Mouse (Mus musculus): ENCODE measurements around the gene Wfs1. TPM values are rescaled to one million over a fixed set of nuclear protein-coding genes. Genes with fewer than 3 reads are reported as not detected.

Wfs1 gene
- total RNA-seq, 2 experiments from 2014 or later: 57.7 to 80.4 TPM

DNA sequence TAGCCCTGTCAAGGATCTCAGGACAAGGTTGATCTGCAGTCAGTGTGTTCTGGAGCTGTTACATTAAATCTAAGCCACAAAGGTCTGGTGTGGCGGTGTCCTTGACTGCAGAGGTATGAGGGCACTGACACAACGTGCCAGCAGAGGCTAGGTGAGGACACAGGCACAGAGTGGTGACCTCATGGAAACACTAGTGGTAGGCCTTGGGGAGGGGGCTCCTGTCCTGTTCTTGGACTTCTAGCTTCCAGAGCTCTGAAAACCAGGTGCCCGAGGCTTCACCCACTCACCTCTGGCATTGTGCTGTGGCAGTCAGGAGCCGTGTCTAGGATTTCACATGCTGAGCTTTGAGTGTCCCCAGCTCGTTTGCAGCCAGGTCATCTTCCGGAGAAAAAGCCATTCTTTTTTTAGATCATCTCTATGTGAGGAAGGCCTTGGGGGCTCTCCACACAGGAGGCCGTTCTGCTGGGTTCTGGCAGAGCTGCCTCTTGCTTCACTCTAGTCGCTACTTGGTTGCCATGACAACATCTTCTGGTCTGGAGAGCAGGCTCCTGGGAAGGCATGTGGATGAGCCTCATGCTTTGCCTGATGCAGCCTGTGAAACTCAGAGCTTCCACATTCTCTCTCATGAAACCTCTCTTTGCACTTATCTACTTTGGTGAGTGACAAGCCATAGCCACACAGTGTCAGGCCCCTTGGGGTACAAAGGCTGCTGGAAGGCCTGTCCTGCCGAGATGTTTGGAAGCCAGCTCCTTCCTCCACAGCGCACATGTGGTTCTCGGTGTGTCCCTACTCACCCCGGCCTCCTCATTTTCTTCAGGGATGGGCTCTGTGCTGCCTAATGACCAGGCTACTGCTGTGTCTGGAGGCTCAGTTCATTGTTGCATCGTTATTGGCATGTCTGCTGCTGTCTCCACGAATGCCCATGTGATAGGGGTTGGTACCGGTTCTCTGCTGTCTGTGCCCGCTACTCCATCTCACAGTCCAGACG is 53.2 kb downstream of the Wfs1 start:
- DNase-seq (ENCODE audit: low spot score): no peak

- DNase-seq (ENCODE audit: low spot score): no peak
Observed at GRCm38 (mm10) chr5:36933383-36933782, 55.6 kb downstream of the Wfs1 start.

GRCm38 (mm10) chr5:36929376-36929775 is 59.6 kb downstream of the Wfs1 start:
- no peak for DNase-seq (ENCODE audit: low spot score)

- DNase-seq (ENCODE audit: low spot score): no peak
Observed at GRCm38 (mm10) chr5:36928701-36929100, 60.3 kb downstream of the Wfs1 start.

GRCm38 (mm10) chr5:36923826-36924700 is 64.9 kb downstream of the Wfs1 start:
- DNase-seq (ENCODE audit: low spot score): no peak

DNA sequence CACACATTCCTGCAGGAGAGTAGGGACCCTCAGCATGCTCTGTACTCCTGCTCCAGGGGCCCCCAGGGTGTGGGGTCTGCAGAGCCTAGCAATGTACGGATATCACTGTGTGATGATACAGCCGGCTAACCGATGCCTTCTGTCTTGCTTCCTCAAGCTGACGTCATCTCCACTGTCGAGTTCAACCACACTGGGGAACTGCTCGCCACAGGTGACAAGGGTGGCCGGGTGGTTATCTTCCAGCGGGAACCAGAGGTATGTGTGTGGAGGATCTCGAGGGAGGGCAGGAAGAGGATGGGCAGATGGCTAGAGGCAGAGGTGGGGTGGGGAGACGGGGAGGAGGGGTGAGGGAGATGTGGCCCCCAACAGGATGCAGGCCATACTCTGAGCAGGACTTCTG is 66.2 kb downstream of the Wfs1 start:
- DNase-seq (ENCODE audit: low spot score): no peak

GRCm38 (mm10) chr5:36921871-36922270 is 67.1 kb downstream of the Wfs1 start:
- DNase-seq (ENCODE audit: low spot score): no peak

DNA sequence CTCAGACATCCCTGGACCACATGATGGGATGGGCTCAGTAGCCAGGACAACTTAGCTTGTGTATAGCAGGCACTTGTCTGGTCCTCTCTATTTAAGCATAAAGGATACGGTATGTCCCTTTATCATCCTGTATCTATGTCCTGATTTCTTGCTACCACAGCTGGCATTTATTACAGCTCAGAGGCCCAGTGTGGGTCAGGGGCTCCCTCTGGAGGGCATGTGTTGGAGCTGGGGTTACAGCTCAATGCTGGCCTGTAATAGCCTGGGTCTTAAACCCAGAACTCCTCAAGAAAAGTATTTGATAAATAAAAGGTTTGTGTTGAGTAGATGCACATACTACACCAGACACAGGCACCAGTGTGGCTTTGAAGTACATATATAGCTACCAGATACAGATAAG is 68.9 kb downstream of the Wfs1 start:
- no peak for DNase-seq (ENCODE audit: low spot score)

DNA sequence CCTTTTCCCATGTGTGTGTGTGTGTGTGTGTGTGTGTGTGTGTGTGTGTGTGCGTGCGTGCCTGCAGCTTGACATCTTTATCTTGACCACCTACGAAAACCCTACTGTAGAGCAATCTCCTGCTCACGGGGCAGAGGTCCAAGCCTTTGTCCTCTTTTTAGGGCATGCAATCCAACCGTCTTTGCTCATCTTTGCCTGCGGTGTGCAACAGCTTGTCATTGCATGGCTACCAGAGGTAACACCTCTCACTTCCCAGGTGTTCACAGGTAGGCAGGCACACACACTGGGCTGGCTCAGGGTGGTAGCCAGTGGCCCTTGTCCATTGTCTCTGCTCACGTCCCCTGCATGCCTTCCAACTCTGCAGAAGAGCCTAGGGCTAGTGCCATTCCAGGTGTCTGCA is 71.0 kb downstream of the Wfs1 start:
- no peak for DNase-seq (ENCODE audit: low spot score)

- no peak for DNase-seq (ENCODE audit: low spot score)
Observed at GRCm38 (mm10) chr5:36917245-36917644, 71.8 kb downstream of the Wfs1 start.

DNA sequence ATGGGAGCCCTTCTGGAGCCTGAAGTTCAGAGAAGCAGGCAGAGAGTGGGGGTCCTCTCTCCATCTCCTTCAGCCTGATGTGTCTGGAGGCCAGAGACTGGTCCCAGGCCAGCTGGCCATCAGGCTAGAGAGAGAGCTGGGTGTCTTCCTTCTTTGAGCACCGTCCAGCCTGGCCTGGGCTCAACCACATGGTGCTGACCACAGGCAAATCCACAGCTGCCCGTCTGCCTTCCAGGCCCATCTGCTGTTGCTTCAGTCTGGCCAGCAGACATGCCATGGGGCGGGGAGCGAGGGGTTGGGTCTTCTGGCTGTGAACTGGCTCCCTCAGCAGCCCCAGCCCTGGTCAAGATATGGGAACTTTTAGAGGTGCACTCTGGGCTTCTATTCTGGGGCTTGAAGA is 72.4 kb downstream of the Wfs1 start:
- no peak for DNase-seq (ENCODE audit: low spot score)

Other genes starting within 250 kb of the Wfs1 start
- gene Bloc1s4, start 240.6 kb downstream of the Wfs1 start, total RNA-seq (2021): 10 to 100 TPM in 1 of 2 experiments, 1 to 10 TPM in 1; 9.4 to 10.1 TPM
- 100 to 1,000 TPM; 213 to 228 TPM for gene Mrfap1, start 192.4 kb downstream of the Wfs1 start, total RNA-seq (2021)
- 1 to 10 TPM; 5.6 to 7.2 TPM for gene Man2b2, start 158.6 kb downstream of the Wfs1 start, total RNA-seq (2021)
- gene Ppp2r2c, start 120.7 kb downstream of the Wfs1 start, total RNA-seq (2021): under 1 TPM; 0.55 to 0.74 TPM
- gene Gm1043, start 96.2 kb upstream of the Wfs1 start, total RNA-seq (2021): not detected